Comparison of ENCODE assay signal across 8 mouse cellular contexts in the genomic region with DNA sequence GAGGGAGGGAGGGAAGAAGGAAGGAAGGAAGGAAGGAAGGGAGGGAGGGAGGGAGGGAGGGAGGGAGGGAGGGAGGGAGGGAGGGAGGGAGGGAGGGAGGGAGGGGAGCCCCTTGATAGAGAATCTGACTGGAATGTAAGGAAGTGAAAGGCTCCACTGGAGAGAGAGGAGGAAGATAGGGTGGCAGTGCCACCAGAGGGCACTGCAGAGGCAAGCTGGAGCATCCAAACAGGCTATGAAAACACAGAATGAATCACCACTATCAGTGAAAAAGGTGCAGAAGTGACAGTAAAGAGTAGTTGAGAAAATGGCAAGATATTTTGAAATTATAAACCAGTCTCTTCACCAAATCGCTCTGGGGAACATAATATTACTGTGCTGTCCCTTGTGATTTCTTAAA. TPM values are rescaled to one million over a fixed set of nuclear protein-coding genes. Genes with fewer than 3 reads are reported as not detected.
DNase-seq lines count a peak whose midpoint lies in the region; ATAC-seq lines count a peak whose summit lies in the region.

No protein-coding gene starts in this region.

- 58% methylated on average over 1 of the region's 1 CpGs for WGBS in forebrain, embryonic 12.5 days

- H3K27me3 ChIP-seq in forebrain, embryonic 12.5 days: no peaks in the 10 kb centered on the region

- no peaks in the 10 kb centered on the region for H3K36me3 ChIP-seq in forebrain, embryonic 12.5 days (replicated peaks)

- no peak overlapping the region for H3K9ac ChIP-seq in forebrain, embryonic 12.5 days

- no peak overlapping the region for H3K27ac ChIP-seq in forebrain, embryonic 12.5 days

- peak; percentile 18 to 34 for DNase-seq in heart, adult 18-20 months
- DNase-seq in heart, adult 11 months: no peak
- DNase-seq in 3T3-L1 (ENCODE audit: low read depth, low spot score): peak; percentile 88
- DNase-seq in ZHBTc4 (ENCODE audit: low read depth, low spot score): peak; percentile 40
- DNase-seq in kidney, postnatal 4 days: peak; percentile 74 to 83
- DNase-seq in urinary bladder, postnatal 36 days (ENCODE audit: low spot score in 2 of 2): peak; percentile 14 to 27

- ATAC-seq in forebrain, embryonic 12.5 days (ENCODE audit: low FRiP score): peak; percentile 63; the same call in 1 of the 2 replicates
- ATAC-seq in megakaryocyte progenitor cell, adult 5-6 weeks (replicated peaks; ENCODE audit: poor library complexity): peak; percentile 68

- H3K4me1 ChIP-seq in forebrain, embryonic 12.5 days: no peaks in the 10 kb centered on the region

- no peaks in the 10 kb centered on the region for H3K9me3 ChIP-seq in forebrain, embryonic 12.5 days

- no peak overlapping the region for H3K4me2 ChIP-seq in forebrain, embryonic 12.5 days

- H3K4me3 ChIP-seq in forebrain, embryonic 12.5 days (replicated peaks): no peak overlapping the region

RNA-seq across cellular contexts. Expression of a gene that starts 44.2 kb away (rescaled TPM):
- 1 to 10 TPM; 1.8 to 2.0 TPM for total RNA-seq in heart, adult 18-20 months (2021)
- 0.11 and 0.17 TPM in 2 replicates for polyA plus RNA-seq in forebrain, embryonic 12.5 days (2016; fragmentation: Nextera tagmentation; extraction: Ambion mirVana)
- 1.5 and 2.1 TPM in 2 replicates for total RNA-seq in megakaryocyte progenitor cell, adult 5-6 weeks (2015)
- 1.0 and 1.1 TPM in 2 replicates for total RNA-seq in megakaryocyte progenitor cell, adult 5-6 weeks (2017)

RNA-seq across cellular contexts. Expression of a gene that starts 44.3 kb away (rescaled TPM):
- 1 to 10 TPM; 1.1 to 2.1 TPM for total RNA-seq in heart, adult 18-20 months (2021)
- not detected in 2 replicates for polyA plus RNA-seq in forebrain, embryonic 12.5 days (2016; fragmentation: Nextera tagmentation; extraction: Ambion mirVana)
- total RNA-seq in megakaryocyte progenitor cell, adult 5-6 weeks (2015): not detected in 2 replicates
- 0.27 and 0.83 TPM in 2 replicates for total RNA-seq in megakaryocyte progenitor cell, adult 5-6 weeks (2017)
